Mouse (Mus musculus): ENCODE measurements around the gene Tprn. TPM values are rescaled to one million over a fixed set of nuclear protein-coding genes. Genes with fewer than 3 reads are reported as not detected.
A peak's percentile ranks its signal among the peaks of the same experiment; 100 is the strongest.

The Tprn gene
- 6.4 and 6.5 TPM in 2 replicates for polyA plus RNA-seq (2015; fragmentation: Nextera tagmentation; extraction: Ambion mirVana)

DNA sequence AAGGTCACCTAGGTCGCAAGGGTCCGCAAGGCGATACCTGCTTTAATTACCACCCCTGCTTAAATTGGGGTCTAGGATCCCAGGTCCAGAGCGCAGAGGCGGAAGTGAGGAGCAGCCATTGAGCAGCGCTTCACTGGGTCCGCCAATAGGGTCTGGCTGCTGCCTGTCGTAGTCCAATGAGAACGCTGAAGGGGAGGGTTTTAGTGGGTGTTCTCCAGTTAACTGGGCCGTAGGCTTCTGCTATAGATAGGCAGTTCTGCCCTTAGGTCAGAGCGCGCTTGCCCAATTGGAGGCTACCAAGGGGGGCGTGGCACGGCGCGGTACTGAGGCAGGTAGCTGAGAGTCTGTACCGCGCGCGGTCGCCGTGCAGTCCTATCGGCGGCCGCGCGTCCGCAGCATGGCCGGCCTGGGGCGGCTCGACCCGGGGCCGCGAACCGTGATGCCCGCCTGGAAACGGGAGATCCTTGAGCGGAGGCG is at the start of gene Tprn:
Tprn (plus strand) TSS at position 328 of the 477 bp plus-strand sequence.
- H3K9ac ChIP-seq (ENCODE audit: low read length), result peak within 1 kb of the TSS; percentile 77
- H3K27ac ChIP-seq (ENCODE audit: low read length), result peak within 1 kb of the TSS; percentile 27
- peaks cover 5% of the 10 kb centered on the region for H3K27me3 ChIP-seq (ENCODE audit: control insufficient read depth, insufficient read depth, low read depth, low read length)
- ATAC-seq (ENCODE audit: low read depth), result peak; percentile 99
- H3K9me3 ChIP-seq (ENCODE audit: control insufficient read depth, low read length), result no peaks in the 10 kb centered on the region
- H3K36me3 ChIP-seq (ENCODE audit: control insufficient read depth, insufficient read depth, low read length), result no peaks in the 10 kb centered on the region
- H3K4me2 ChIP-seq (ENCODE audit: low read depth, low read length), result peak within 1 kb of the TSS; percentile 98
- H3K4me1 ChIP-seq (replicated peaks; ENCODE audit: control insufficient read depth, insufficient read depth, low read length), result peaks cover 32% of the 10 kb centered on the region
- H3K4me3 ChIP-seq (ENCODE audit: low read length), result peak within 1 kb of the TSS; percentile 89
- 0% methylated on average over 39 of the region's 39 CpGs for WGBS

DNA sequence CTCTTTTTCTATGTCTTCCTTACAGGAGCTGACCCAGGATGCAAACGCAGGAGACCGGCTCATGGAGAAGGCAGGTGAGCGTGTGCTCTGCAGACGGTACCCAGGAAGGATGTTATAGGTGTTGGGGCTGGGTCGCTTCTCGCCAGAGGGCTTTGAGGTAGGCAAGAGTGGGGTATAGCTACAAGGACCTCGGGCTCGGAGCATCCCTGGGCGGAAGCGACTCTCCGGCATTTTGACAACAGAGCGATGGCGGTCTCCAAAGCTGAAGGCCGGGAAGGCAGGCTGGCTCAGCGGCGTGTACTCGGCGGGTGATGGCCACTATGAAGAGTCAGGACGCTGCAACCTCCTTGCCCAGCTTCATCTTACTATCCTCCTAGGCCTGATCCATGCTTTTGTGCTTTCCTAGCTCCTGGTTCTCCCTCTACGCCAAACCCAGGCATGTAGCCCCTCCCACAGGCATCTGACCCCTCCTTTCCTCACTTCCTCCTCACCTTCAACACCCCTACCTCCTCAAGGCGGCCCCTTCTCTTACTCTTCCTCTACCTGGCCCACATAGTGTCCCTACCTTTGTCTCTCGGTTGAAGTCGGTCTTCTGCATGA is 49.1 kb upstream of the Tprn start:
- no peak overlapping the region for H3K4me3 ChIP-seq (ENCODE audit: low read length)
- ATAC-seq (ENCODE audit: low read depth), result no peak

DNA sequence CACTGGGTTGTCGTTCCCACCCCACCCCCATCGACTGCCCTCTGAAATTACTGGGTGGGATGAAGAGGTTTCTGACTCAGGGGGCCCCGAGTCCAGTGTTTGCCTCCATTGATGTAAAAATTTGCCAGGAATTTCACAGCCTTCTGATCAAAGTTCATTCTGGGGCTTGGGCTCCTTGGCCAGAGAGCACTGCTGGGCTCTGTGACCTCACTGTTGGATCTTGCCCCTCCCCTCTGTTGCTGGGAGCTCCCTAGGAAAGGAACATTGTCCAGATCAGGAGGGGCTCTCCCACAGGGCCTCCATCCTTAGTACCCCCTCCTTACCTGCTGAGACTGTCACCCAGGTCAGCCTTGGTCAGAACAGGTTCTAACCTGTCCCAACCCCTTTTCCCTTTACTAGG is 48.0 kb upstream of the Tprn start, which contains the start of gene Stpg3:
Stpg3 (minus strand) TSS at position 194 of the 400 bp plus-strand sequence.
- no peak for ATAC-seq (ENCODE audit: low read depth)
- H3K27me3 ChIP-seq (ENCODE audit: control insufficient read depth, insufficient read depth, low read depth, low read length), result no peaks in the 10 kb centered on the region
- H3K27ac ChIP-seq (ENCODE audit: low read length), result no peak within 1 kb of the TSS
- H3K4me2 ChIP-seq (ENCODE audit: low read depth, low read length), result no peak within 1 kb of the TSS
- H3K9ac ChIP-seq (ENCODE audit: low read length), result no peak within 1 kb of the TSS
- no peaks in the 10 kb centered on the region for H3K9me3 ChIP-seq (ENCODE audit: control insufficient read depth, low read length)
- no peaks in the 10 kb centered on the region for H3K36me3 ChIP-seq (ENCODE audit: control insufficient read depth, insufficient read depth, low read length)
- WGBS, result 57% methylated on average over 3 of the region's 3 CpGs
- peaks cover 11% of the 10 kb centered on the region for H3K4me1 ChIP-seq (replicated peaks; ENCODE audit: control insufficient read depth, insufficient read depth, low read length)
- no peak within 1 kb of the TSS for H3K4me3 ChIP-seq (ENCODE audit: low read length)

More for the DNA sequence above, 49.1 kb upstream of the Tprn start:
- Histone ChIP-seq H3K9ac (ENCODE audit: low read length) (no peak overlapping the region), H3K27me3 (ENCODE audit: control insufficient read depth, insufficient read depth, low read depth, low read length) (no peaks in the 10 kb centered on the region), H3K27ac (ENCODE audit: low read length) (no peak overlapping the region), H3K4me1 (replicated peaks; ENCODE audit: control insufficient read depth, insufficient read depth, low read length) (peaks cover 11% of the 10 kb centered on the region), H3K36me3 (ENCODE audit: control insufficient read depth, insufficient read depth, low read length) (no peaks in the 10 kb centered on the region), H3K4me2 (ENCODE audit: low read depth, low read length) (no peak overlapping the region), H3K9me3 (ENCODE audit: control insufficient read depth, low read length) (no peaks in the 10 kb centered on the region)
- 60% methylated on average over 23 of the region's 23 CpGs for WGBS

DNA sequence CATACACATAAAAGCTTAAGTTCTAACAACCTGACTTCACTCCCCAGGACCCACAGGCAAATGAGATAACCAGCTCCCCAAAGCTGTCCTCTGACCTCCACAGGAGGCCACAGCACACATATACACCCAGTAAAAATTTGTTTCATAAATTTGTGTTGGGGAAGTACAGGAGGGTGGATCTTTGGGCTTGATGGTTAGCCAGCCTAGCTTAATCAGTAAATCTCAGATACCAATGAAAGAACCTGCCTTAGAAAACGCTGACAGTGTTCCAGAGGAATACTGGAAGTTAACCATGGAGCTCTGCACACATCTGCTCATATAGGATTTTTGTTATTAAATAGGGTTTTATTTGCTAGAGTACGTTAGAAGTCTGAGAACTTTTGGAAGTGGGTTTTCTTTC is 44.8 kb upstream of the Tprn start:
- Histone ChIP-seq H3K9ac (ENCODE audit: low read length) (no peak overlapping the region), H3K4me1 (replicated peaks; ENCODE audit: control insufficient read depth, insufficient read depth, low read length) (no peaks in the 10 kb centered on the region), H3K36me3 (ENCODE audit: control insufficient read depth, insufficient read depth, low read length) (peaks cover 7% of the 10 kb centered on the region), H3K4me3 (ENCODE audit: low read length) (no peak overlapping the region), H3K4me2 (ENCODE audit: low read depth, low read length) (no peak overlapping the region), H3K27ac (ENCODE audit: low read length) (no peak overlapping the region), H3K9me3 (ENCODE audit: control insufficient read depth, low read length) (no peaks in the 10 kb centered on the region), H3K27me3 (ENCODE audit: control insufficient read depth, insufficient read depth, low read depth, low read length) (no peaks in the 10 kb centered on the region)
- 53% methylated on average over 2 of the region's 2 CpGs for WGBS
- no peak for ATAC-seq (ENCODE audit: low read depth)

DNA sequence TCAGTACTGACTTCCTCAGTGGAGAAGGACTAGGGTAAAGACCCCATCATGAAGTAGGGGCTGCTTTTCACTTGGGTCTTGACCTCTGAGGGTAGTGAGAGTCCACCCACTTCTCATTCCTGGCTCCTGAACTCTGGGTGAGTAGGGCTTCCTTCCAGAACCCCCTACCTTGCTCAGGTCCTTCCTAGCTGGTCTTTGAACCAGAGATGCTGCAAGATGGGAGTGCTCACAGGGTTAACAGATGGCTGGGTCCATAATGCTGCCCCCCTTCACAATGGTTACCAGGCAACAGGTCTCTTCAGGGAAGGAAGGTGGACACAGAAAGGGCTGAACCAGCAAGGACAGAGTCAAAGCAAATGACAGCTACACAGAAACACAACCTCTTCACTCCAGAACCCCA is 44.0 kb upstream of the Tprn start, which contains the start of gene Fam166a:
Fam166a (plus strand) TSS at position 301 of the 400 bp plus-strand sequence.
- H3K27ac ChIP-seq (ENCODE audit: low read length), result no peak within 1 kb of the TSS
- H3K9me3 ChIP-seq (ENCODE audit: control insufficient read depth, low read length), result no peaks in the 10 kb centered on the region
- no peak for ATAC-seq (ENCODE audit: low read depth)
- H3K4me3 ChIP-seq (ENCODE audit: low read length), result no peak within 1 kb of the TSS
- no peaks in the 10 kb centered on the region for H3K27me3 ChIP-seq (ENCODE audit: control insufficient read depth, insufficient read depth, low read depth, low read length)
- H3K9ac ChIP-seq (ENCODE audit: low read length), result no peak within 1 kb of the TSS
- peaks cover 7% of the 10 kb centered on the region for H3K36me3 ChIP-seq (ENCODE audit: control insufficient read depth, insufficient read depth, low read length)
- H3K4me1 ChIP-seq (replicated peaks; ENCODE audit: control insufficient read depth, insufficient read depth, low read length), result peaks cover 3% of the 10 kb centered on the region
- no peak within 1 kb of the TSS for H3K4me2 ChIP-seq (ENCODE audit: low read depth, low read length)

DNA sequence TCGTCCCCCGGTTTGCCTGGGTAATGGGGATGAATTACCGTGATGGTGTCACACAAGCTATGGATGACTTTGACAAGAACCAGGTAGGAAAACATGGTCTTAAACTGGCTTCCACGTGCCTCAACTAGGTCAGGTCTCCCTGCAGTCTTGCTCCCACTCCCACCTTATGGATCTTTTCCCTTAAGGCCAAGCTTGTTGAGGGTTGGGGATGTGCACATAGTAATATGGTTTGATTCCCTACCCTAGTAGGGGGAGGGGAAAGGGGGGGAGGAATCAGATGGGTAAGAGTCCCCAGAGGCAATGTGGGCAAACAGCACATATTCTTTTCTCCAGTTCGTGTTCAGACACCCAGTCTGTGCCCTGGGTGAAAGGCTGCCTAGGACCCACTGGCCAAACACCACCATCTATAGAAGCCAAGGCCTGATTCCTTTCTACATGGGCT is 41.1 kb upstream of the Tprn start:
- no peaks in the 10 kb centered on the region for H3K9me3 ChIP-seq (ENCODE audit: control insufficient read depth, low read length)
- no peak overlapping the region for H3K4me2 ChIP-seq (ENCODE audit: low read depth, low read length)
- peaks cover 7% of the 10 kb centered on the region for H3K36me3 ChIP-seq (ENCODE audit: control insufficient read depth, insufficient read depth, low read length)
- H3K4me1 ChIP-seq (replicated peaks; ENCODE audit: control insufficient read depth, insufficient read depth, low read length), result peaks cover 11% of the 10 kb centered on the region
- no peak overlapping the region for H3K27ac ChIP-seq (ENCODE audit: low read length)
- 70% methylated on average over 5 of the region's 5 CpGs for WGBS
- H3K27me3 ChIP-seq (ENCODE audit: control insufficient read depth, insufficient read depth, low read depth, low read length), result no peaks in the 10 kb centered on the region
- no peak for ATAC-seq (ENCODE audit: low read depth)
- no peak overlapping the region for H3K4me3 ChIP-seq (ENCODE audit: low read length)
- H3K9ac ChIP-seq (ENCODE audit: low read length), result no peak overlapping the region

DNA sequence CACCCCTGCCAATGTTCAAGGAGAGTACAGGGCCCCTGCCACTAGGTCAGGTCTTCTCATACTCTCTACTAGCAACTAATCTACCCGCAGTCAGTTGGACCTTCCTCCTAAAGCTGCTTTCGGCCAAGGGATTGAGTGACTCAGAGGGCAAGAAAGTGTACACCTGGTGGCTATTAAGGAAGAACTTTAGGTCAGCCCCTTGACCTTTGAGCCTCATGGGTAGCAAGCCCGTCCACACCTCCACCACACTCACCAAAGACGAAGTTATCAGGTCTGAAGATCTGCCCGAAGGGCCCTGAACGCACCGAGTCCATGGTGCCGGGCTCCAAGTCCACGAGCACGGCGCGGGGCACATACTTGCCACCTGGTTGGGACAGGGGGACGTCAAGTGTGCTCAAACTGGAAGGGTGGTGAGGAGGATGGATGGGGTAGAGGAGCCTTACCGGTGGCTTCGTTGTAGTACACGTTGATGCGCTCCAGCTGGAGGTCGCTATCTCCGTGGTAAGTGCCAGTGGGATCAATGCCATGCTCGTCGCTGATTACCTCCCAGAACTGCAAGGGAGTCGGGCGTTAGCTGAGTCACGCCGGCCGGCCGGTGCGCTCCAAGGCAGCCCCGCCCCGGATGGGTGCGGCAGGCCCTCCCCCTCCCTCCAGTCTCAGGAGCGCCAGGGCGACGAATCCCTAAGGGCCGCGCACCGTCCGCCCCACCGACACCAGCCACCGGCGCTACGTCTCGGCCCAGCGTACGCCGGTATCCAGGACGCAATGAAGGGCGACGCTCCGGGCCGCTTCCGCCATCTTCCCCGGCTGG is 38.5 kb upstream of the Tprn start:
- Histone ChIP-seq H3K27ac (ENCODE audit: low read length) (peak overlapping the region; percentile 97), H3K4me2 (ENCODE audit: low read depth, low read length) (peak overlapping the region; percentile 90), H3K4me3 (ENCODE audit: low read length) (peak overlapping the region; percentile 87), H3K27me3 (ENCODE audit: control insufficient read depth, insufficient read depth, low read depth, low read length) (no peaks in the 10 kb centered on the region), H3K36me3 (ENCODE audit: control insufficient read depth, insufficient read depth, low read length) (peaks cover 7% of the 10 kb centered on the region), H3K9me3 (ENCODE audit: control insufficient read depth, low read length) (no peaks in the 10 kb centered on the region), H3K9ac (ENCODE audit: low read length) (peak overlapping the region; percentile 85), H3K4me1 (replicated peaks; ENCODE audit: control insufficient read depth, insufficient read depth, low read length) (peaks cover 19% of the 10 kb centered on the region)
- WGBS, result under 1% methylated on average over 50 of the region's 53 CpGs
- peak; percentile 45 for ATAC-seq (ENCODE audit: low read depth)

DNA sequence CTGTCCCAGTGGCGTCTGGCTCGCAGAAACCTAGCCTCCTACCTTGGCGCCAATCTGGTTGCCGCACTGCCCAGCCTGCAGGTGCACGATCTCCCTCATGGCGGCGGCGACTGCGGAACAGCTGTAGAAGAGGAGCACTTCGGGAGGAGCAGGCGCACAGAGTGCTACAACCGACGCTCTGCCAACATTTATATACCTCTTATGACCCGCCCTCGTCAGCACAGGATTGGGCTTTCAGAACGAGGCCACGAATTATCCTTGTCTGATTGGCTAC is 38.0 kb upstream of the Tprn start, which contains the start of gene Tubb4b:
Tubb4b (minus strand) TSS at position 211 of the 274 bp plus-strand sequence.
- Histone ChIP-seq H3K27me3 (ENCODE audit: control insufficient read depth, insufficient read depth, low read depth, low read length) (no peaks in the 10 kb centered on the region), H3K27ac (ENCODE audit: low read length) (peak within 1 kb of the TSS; percentile 99), H3K4me1 (replicated peaks; ENCODE audit: control insufficient read depth, insufficient read depth, low read length) (peaks cover 20% of the 10 kb centered on the region), H3K9ac (ENCODE audit: low read length) (peak within 1 kb of the TSS; percentile 85), H3K36me3 (ENCODE audit: control insufficient read depth, insufficient read depth, low read length) (peaks cover 7% of the 10 kb centered on the region), H3K9me3 (ENCODE audit: control insufficient read depth, low read length) (no peaks in the 10 kb centered on the region), H3K4me3 (ENCODE audit: low read length) (peak within 1 kb of the TSS; percentile 87), H3K4me2 (ENCODE audit: low read depth, low read length) (peak within 1 kb of the TSS; percentile 90)
- under 1% methylated on average over 17 of the region's 17 CpGs for WGBS
- ATAC-seq (ENCODE audit: low read depth), result no peak
